Mouse (Mus musculus): Measurements from ENCODE around the gene Eftud2. TPM values are rescaled to one million over a fixed set of nuclear protein-coding genes. Genes with fewer than 3 reads are reported as not detected.

Eftud2 gene
- polyA plus RNA-seq, 1 experiment from 2014 or later, result 222 TPM

DNA sequence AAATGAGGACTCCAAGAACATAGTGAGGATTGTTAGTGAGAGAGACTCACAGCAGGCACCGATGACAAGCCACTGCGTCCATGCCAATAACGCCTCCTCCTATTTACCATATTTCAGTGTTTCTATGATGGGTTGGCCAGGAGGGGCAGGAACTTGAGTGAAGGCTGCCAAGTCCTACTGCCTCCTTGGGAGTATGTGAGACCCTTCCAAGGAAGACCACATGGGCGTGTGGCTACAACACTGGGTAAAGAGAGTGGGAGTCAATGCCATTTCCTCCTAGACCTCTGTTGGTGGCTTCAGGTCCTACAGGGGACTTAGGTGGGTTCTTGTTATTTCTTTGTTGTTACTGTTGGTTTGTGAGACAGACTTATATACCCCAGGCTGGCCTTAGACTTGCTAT, 20.4 kb upstream of the Eftud2 start:
- Histone ChIP-seq H3K4me3 (ENCODE audit: low read length) (no peak overlapping the region), H3K4me1 (ENCODE audit: insufficient read depth, low read length) (peaks cover 9% of the 10 kb centered on the region; the same call in 1 of the 2 replicates), H3K9me3 (ENCODE audit: low read length) (no peaks in the 10 kb centered on the region), H3K36me3 (ENCODE audit: insufficient read depth, low read length) (peaks cover 10% of the 10 kb centered on the region), H3K4me2 (replicated peaks; ENCODE audit: low read depth, low read length) (no peak overlapping the region), H3K9ac (replicated peaks; ENCODE audit: low read length) (no peak overlapping the region), H3K27me3 (ENCODE audit: insufficient read depth, low read length) (peaks cover 5% of the 10 kb centered on the region; the same call in 1 of the 2 replicates), H3K27ac (ENCODE audit: low read length) (no peak overlapping the region)
- peak; percentile 15; the same call in 1 of the 2 replicates for ATAC-seq (ENCODE audit: low FRiP score, low TSS enrichment)
- 58% methylated on average over 4 of the region's 4 CpGs for whole genome bisulfite sequencing

DNA sequence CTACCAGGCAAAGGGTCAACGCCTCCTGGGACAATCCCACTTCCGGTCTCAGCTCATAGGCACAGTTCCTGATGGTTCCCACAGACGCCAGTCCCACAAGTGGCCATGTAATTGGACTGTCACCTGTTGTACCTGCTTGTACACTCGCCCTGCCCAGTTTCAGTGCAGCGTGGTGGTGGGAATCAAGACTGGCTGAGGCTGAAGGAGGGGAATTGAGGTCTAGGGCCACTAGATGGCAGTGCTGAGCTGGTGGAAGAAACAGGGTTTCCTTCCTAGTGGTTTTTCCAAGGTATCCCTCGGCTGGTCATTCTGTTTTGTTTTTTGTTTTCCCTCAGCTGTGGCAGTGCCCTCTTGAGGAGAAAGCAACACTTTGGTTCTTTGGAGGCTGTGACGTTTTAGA, 20.0 kb upstream of the Eftud2 start, which contains the start of gene Gfap:
Gfap (minus strand) TSS at position 150 of the 400 bp plus-strand sequence.
- Histone ChIP-seq H3K9me3 (ENCODE audit: low read length) (no peaks in the 10 kb centered on the region), H3K4me3 (ENCODE audit: low read length) (no peak within 1 kb of the TSS), H3K4me1 (ENCODE audit: insufficient read depth, low read length) (peaks cover 9% of the 10 kb centered on the region; the same call in 1 of the 2 replicates), H3K4me2 (replicated peaks; ENCODE audit: low read depth, low read length) (no peak within 1 kb of the TSS), H3K9ac (replicated peaks; ENCODE audit: low read length) (no peak within 1 kb of the TSS), H3K27me3 (ENCODE audit: insufficient read depth, low read length) (peaks cover 5% of the 10 kb centered on the region; the same call in 1 of the 2 replicates), H3K27ac (ENCODE audit: low read length) (no peak within 1 kb of the TSS), H3K36me3 (ENCODE audit: insufficient read depth, low read length) (peaks cover 7% of the 10 kb centered on the region; the same call in 1 of the 2 replicates)
- peak; percentile 59; the same call in 1 of the 2 replicates for ATAC-seq (ENCODE audit: low FRiP score, low TSS enrichment)
- WGBS, result 9% methylated on average over 7 of the region's 7 CpGs

DNA sequence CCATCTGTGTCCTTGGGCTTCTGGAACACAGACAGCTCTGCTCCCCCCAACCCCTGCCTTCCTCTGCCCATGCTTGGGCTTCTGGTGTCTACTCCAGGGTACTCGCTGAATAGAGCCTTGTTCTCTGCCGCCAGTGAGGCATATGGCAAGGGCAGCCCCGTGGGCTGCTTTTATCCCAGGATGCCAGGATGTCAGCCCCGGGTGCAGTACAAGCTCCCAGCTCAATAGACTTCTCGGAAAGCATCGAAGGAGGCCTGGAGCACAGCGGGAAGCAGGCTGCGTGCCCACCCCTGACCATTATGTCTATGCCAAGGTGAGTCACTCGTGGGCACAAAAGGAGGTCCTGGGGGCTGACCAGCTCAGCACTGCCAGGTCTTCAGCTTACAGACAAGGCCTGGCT, 17.6 kb upstream of the Eftud2 start:
- no peak overlapping the region for H3K4me3 ChIP-seq (ENCODE audit: low read length)
- H3K9ac ChIP-seq (replicated peaks; ENCODE audit: low read length), result no peak overlapping the region
- H3K36me3 ChIP-seq (ENCODE audit: insufficient read depth, low read length), result no peaks in the 10 kb centered on the region
- H3K4me1 ChIP-seq (ENCODE audit: insufficient read depth, low read length), result 0 out of 2 replicates have a peak, but pooled peaks cover 6% of the 10 kb centered on the region
- no peak for ATAC-seq (ENCODE audit: low FRiP score, low TSS enrichment)
- H3K27me3 ChIP-seq (ENCODE audit: insufficient read depth, low read length), result peaks cover 11% of the 10 kb centered on the region; the same call in 1 of the 2 replicates
- H3K27ac ChIP-seq (ENCODE audit: low read length), result no peak overlapping the region
- H3K9me3 ChIP-seq (ENCODE audit: low read length), result no peaks in the 10 kb centered on the region
- no peak overlapping the region for H3K4me2 ChIP-seq (replicated peaks; ENCODE audit: low read depth, low read length)
- 82% methylated on average over 9 of the region's 9 CpGs for WGBS

DNA sequence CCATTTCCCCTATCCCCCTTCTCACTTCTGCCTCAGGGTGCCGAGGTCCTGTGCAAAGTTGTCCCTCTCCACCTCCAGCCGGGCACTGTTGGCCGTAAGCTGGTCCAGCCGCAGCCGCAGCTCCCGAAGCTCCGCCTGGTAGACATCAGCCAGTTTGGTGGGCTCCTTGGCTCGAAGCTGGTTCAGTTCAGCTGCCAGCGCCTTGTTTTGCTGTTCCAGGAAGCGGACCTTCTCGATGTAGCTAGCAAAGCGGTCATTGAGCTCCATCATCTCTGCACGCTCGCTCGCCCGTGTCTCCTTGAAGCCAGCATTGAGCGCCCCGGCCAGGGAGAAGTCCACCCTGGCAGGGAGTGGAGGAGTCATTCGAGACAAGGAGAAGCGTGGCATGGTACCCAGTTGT, 15.9 kb upstream of the Eftud2 start:
- no peaks in the 10 kb centered on the region for H3K9me3 ChIP-seq (ENCODE audit: low read length)
- H3K27ac ChIP-seq (ENCODE audit: low read length), result no peak overlapping the region
- no peak for ATAC-seq (ENCODE audit: low FRiP score, low TSS enrichment)
- peaks cover 18% of the 10 kb centered on the region; the same call in 1 of the 2 replicates for H3K27me3 ChIP-seq (ENCODE audit: insufficient read depth, low read length)
- 56% methylated on average over 20 of the region's 20 CpGs for WGBS
- 0 out of 2 replicates have a peak, but pooled peaks cover 6% of the 10 kb centered on the region for H3K4me1 ChIP-seq (ENCODE audit: insufficient read depth, low read length)
- H3K9ac ChIP-seq (replicated peaks; ENCODE audit: low read length), result no peak overlapping the region
- no peak overlapping the region for H3K4me3 ChIP-seq (ENCODE audit: low read length)
- no peak overlapping the region for H3K4me2 ChIP-seq (replicated peaks; ENCODE audit: low read depth, low read length)
- H3K36me3 ChIP-seq (ENCODE audit: insufficient read depth, low read length), result no peaks in the 10 kb centered on the region

DNA sequence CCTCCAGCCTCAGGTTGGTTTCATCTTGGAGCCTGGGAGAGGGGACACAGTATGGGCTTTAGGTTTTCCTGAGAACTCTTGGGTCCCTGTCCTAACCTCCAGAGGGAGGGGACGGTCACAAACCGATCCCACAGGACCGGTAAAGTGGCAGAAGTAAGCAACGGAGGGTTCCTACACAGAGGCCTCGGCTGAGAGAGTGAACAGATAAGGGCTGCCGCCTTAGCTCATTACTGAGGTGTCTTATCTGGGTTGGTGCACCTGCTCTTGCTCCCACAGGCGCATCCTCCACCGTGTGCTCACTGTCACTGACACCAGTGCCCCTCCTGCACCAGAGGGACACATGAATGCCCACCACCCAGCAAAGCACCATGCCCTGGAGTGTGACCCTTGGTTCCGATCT, 15.0 kb upstream of the Eftud2 start:
- no peak overlapping the region for H3K27ac ChIP-seq (ENCODE audit: low read length)
- 74% methylated on average over 9 of the region's 9 CpGs for WGBS
- no peaks in the 10 kb centered on the region for H3K36me3 ChIP-seq (ENCODE audit: insufficient read depth, low read length)
- H3K4me1 ChIP-seq (ENCODE audit: insufficient read depth, low read length), result 0 out of 2 replicates have a peak, but pooled peaks cover 6% of the 10 kb centered on the region
- ATAC-seq (ENCODE audit: low FRiP score, low TSS enrichment), result no peak
- H3K4me3 ChIP-seq (ENCODE audit: low read length), result no peak overlapping the region
- H3K9me3 ChIP-seq (ENCODE audit: low read length), result no peaks in the 10 kb centered on the region
- H3K9ac ChIP-seq (replicated peaks; ENCODE audit: low read length), result no peak overlapping the region
- no peak overlapping the region for H3K4me2 ChIP-seq (replicated peaks; ENCODE audit: low read depth, low read length)
- H3K27me3 ChIP-seq (ENCODE audit: insufficient read depth, low read length), result peaks cover 19% of the 10 kb centered on the region; the same call in 1 of the 2 replicates

DNA sequence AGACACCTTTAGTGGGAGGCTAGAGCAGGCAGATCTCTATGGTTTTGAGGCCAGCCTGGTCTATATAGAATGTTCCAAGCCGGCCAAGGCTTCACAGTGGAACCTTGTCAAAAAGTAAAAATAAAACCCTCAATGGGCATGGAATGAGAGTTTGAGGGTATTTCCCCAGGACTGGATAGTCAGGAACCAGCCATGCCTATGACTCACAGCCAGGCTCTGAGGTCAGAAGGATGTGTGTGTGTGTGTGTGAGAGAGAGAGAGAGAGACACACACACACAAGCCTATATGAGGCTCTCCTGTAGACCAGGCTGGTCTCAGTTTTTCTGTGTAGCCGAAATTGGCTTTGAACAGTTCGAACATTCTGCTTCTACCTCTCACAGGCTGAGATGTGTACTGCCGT, 13.9 kb upstream of the Eftud2 start:
- no peak for ATAC-seq (ENCODE audit: low FRiP score, low TSS enrichment)
- Histone ChIP-seq H3K27ac (ENCODE audit: low read length) (no peak overlapping the region), H3K4me3 (ENCODE audit: low read length) (no peak overlapping the region), H3K36me3 (ENCODE audit: insufficient read depth, low read length) (no peaks in the 10 kb centered on the region), H3K9me3 (ENCODE audit: low read length) (no peaks in the 10 kb centered on the region), H3K9ac (replicated peaks; ENCODE audit: low read length) (no peak overlapping the region), H3K27me3 (ENCODE audit: insufficient read depth, low read length) (peaks cover 19% of the 10 kb centered on the region; the same call in 1 of the 2 replicates), H3K4me1 (ENCODE audit: insufficient read depth, low read length) (0 out of 2 replicates have a peak, but pooled peaks cover 6% of the 10 kb centered on the region), H3K4me2 (replicated peaks; ENCODE audit: low read depth, low read length) (no peak overlapping the region)
- 89% methylated on average over 4 of the region's 4 CpGs for WGBS

DNA sequence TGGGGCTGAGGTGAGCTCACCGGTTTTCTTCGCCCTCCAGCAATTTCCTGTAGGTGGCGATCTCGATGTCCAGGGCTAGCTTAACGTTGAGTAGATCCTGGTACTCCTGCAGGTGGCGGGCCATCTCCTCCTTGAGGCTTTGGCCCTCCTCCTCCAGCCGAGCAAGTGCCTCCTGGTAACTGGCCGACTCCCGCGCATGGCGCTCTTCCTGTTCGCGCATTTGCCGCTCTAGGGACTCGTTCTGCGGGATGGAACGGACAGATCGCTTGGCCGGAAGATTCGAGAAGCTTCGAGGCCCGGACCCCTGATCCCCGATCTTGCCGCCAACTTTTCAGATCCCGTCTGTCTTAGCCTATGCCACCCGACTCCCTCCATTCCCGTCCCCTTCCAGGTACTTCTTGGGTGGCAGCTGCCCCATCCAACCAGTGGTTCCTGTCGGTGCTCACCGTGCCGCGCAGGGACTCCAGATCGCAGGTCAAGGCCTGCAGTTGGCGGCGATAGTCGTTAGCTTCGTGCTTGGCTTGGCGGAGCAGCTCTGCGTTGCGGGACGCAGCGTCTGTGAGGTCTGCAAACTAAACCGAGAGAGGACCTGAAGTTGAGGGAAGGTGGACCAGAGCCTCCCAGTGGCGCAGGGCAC, 12.3 kb upstream of the Eftud2 start:
- WGBS, result 3% methylated on average over 43 of the region's 43 CpGs
- peak overlapping the region; percentile 81 for H3K4me2 ChIP-seq (replicated peaks; ENCODE audit: low read depth, low read length)
- H3K4me1 ChIP-seq (ENCODE audit: insufficient read depth, low read length), result 0 out of 2 replicates have a peak, but pooled peaks cover 6% of the 10 kb centered on the region
- peak overlapping the region; percentile 72 for H3K9ac ChIP-seq (replicated peaks; ENCODE audit: low read length)
- no peaks in the 10 kb centered on the region for H3K9me3 ChIP-seq (ENCODE audit: low read length)
- H3K36me3 ChIP-seq (ENCODE audit: insufficient read depth, low read length), result no peaks in the 10 kb centered on the region
- H3K4me3 ChIP-seq (ENCODE audit: low read length), result peak overlapping the region; percentile 47
- peak; percentile 90 for ATAC-seq (ENCODE audit: low FRiP score, low TSS enrichment)
- H3K27ac ChIP-seq (ENCODE audit: low read length), result no peak overlapping the region
- peaks cover 19% of the 10 kb centered on the region; the same call in 1 of the 2 replicates for H3K27me3 ChIP-seq (ENCODE audit: insufficient read depth, low read length)

DNA sequence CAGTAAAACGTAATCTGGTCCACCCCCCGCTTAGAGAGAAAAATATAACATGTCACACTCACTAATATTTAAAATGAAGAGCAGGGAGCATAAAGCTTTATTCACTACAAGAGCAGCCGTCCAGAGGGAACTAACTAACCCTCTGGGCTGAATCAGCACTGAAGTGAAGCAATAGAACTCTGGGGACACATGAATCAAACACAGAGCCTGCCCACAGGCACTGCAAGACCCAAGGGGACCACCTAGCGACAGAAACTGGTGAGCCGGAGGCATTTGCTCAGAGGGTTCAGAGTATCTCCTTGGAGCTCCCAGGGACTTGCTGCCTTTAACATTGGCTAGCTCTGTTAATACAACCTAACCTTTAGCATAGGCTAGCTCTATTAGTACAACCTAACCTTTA, 9.3 kb upstream of the Eftud2 start:
- Histone ChIP-seq H3K9me3 (ENCODE audit: low read length) (no peaks in the 10 kb centered on the region), H3K4me2 (replicated peaks; ENCODE audit: low read depth, low read length) (no peak overlapping the region), H3K36me3 (ENCODE audit: insufficient read depth, low read length) (no peaks in the 10 kb centered on the region), H3K4me1 (ENCODE audit: insufficient read depth, low read length) (no peaks in the 10 kb centered on the region), H3K4me3 (ENCODE audit: low read length) (no peak overlapping the region), H3K9ac (replicated peaks; ENCODE audit: low read length) (no peak overlapping the region), H3K27ac (ENCODE audit: low read length) (no peak overlapping the region), H3K27me3 (ENCODE audit: insufficient read depth, low read length) (peaks cover 9% of the 10 kb centered on the region; the same call in 1 of the 2 replicates)
- WGBS, result 60% methylated on average over 5 of the region's 5 CpGs
- ATAC-seq (ENCODE audit: low FRiP score, low TSS enrichment), result no peak

DNA sequence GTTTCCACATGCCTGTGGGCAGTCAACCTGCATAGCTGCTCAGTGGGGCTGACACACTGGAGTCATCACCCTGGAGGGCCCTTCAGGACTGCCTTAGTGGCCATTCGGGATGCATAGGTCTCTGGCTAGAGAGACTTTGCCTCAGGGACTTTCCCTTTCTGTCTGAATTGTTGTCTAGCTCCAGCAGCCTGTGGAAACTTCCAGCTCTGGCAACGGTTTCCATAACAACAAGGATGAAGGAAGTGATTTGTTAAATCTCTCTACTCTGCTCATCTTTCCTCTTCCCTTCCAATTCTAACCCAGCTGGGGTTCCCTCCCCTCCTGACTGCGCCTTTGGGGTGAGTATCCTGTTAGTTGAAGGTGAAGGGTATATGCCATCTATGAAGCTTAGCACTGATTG, 7.3 kb upstream of the Eftud2 start:
- Histone ChIP-seq H3K36me3 (ENCODE audit: insufficient read depth, low read length) (no peaks in the 10 kb centered on the region), H3K9ac (replicated peaks; ENCODE audit: low read length) (no peak overlapping the region), H3K27ac (ENCODE audit: low read length) (no peak overlapping the region), H3K27me3 (ENCODE audit: insufficient read depth, low read length) (peaks cover 6% of the 10 kb centered on the region; the same call in 1 of the 2 replicates), H3K4me1 (ENCODE audit: insufficient read depth, low read length) (no peaks in the 10 kb centered on the region), H3K4me3 (ENCODE audit: low read length) (no peak overlapping the region), H3K9me3 (ENCODE audit: low read length) (no peaks in the 10 kb centered on the region), H3K4me2 (replicated peaks; ENCODE audit: low read depth, low read length) (no peak overlapping the region)
- ATAC-seq (ENCODE audit: low FRiP score, low TSS enrichment), result no peak
- WGBS, result 62% methylated on average over 3 of the region's 3 CpGs

DNA sequence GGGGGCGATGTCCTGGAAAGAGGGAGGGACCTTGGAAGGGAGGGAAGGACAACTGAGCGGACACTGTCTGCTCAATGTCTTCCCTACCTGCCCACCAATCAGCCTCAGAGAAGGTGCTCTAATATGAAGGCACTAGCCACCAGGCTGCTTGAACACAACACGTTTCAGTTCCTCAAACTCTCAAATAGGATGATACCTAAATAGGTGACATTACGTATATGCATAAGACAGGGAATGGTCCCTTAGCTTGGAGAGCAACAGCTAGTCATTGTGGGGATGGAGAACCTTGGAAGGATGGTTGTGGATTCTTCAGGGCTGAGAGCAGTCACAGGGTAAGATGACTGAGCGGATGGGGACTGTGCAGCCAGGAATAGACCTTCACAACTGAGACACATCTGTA, 6.6 kb upstream of the Eftud2 start:
- ATAC-seq (ENCODE audit: low FRiP score, low TSS enrichment), result no peak
- H3K36me3 ChIP-seq (ENCODE audit: insufficient read depth, low read length), result no peaks in the 10 kb centered on the region
- 84% methylated on average over 5 of the region's 5 CpGs for WGBS
- H3K4me2 ChIP-seq (replicated peaks; ENCODE audit: low read depth, low read length), result no peak overlapping the region
- no peak overlapping the region for H3K4me3 ChIP-seq (ENCODE audit: low read length)
- H3K9ac ChIP-seq (replicated peaks; ENCODE audit: low read length), result no peak overlapping the region
- peaks cover 3% of the 10 kb centered on the region; the same call in 1 of the 2 replicates for H3K27me3 ChIP-seq (ENCODE audit: insufficient read depth, low read length)
- H3K4me1 ChIP-seq (ENCODE audit: insufficient read depth, low read length), result no peaks in the 10 kb centered on the region
- H3K27ac ChIP-seq (ENCODE audit: low read length), result no peak overlapping the region
- H3K9me3 ChIP-seq (ENCODE audit: low read length), result no peaks in the 10 kb centered on the region

All from kidney, embryonic 16.5 days (tissue).